Mouse (Mus musculus) ES-E14 (cell line): ENCODE measurements at regions not wholly inside any gene's neighbourhood (a gene's known extent, or its start where the extent isn't known, plus 50 kb on each side); places are given as distances from the start of the nearest gene placed in this dataset.

Experiments
- DNase-seq: peaks from one replicate; pipeline ENCODE4 v3.0.0-alpha.2; 2013; ENCODE audit warnings: low read depth, low spot score
- H3K27ac ChIP-seq: 2 replicates; pipeline ENCODE4 v1.5.1; 2012; ENCODE audit warnings: low read depth, mild to moderate bottlenecking, low read length, moderate library complexity, mixed read lengths; ENCODE audit not compliant: poor library complexity, insufficient read depth, severe bottlenecking
- H3K36me3 ChIP-seq: 2 replicates; pipeline ENCODE4 v1.6.1; 2012; ENCODE audit warnings: mild to moderate bottlenecking, low read length, moderate library complexity, mixed read lengths; ENCODE audit not compliant: control insufficient read depth, poor library complexity, insufficient read depth, severe bottlenecking
- H3K4me1 ChIP-seq, 2 experiments: fragments of 150-350 bp in 1 of 2; sonication (generic) in 1 of 2; 2 replicates each; pipeline ENCODE4 v1.6.1; 2012; ENCODE audit warnings: low read length in 2 of 2, mild to moderate bottlenecking in 1 of 2, mixed read lengths in 1 of 2; ENCODE audit not compliant: control insufficient read depth in 2 of 2, insufficient read depth in 2 of 2, poor library complexity in 1 of 2
- H3K4me3 ChIP-seq, 2 experiments: fragments of 150-350 bp in 1 of 2; sonication (generic) in 1 of 2; 2 replicates each; pipeline ENCODE4 v1.5.1; 2012; ENCODE audit warnings: low read length in 2 of 2, low read depth in 1 of 2, mild to moderate bottlenecking in 1 of 2, mixed read lengths in 1 of 2; ENCODE audit not compliant: insufficient read depth in 1 of 2, poor library complexity in 1 of 2, severe bottlenecking in 1 of 2
- H3K9ac ChIP-seq: 2 replicates; pipeline ENCODE4 v1.6.1; 2012; ENCODE audit warnings: low read depth, mild to moderate bottlenecking, low read length, mixed read lengths; ENCODE audit not compliant: poor library complexity, insufficient read depth, severe bottlenecking
- H3K9me3 ChIP-seq: fragments of 150-350 bp; sonication (generic); 2 replicates; pipeline ENCODE4 v1.6.1; 2012; ENCODE audit warnings: low read depth, mild to moderate bottlenecking, low read length; ENCODE audit not compliant: control insufficient read depth, insufficient read depth
- CHD2 ChIP-seq: IDR thresholded peaks from 2 replicates; pipeline ENCODE4 v1.6.1; 2014; ENCODE audit warnings: mild to moderate bottlenecking, low read depth, low read length, inconsistent platforms
- HCFC1 ChIP-seq: IDR thresholded peaks from 2 replicates; pipeline ENCODE4 v1.6.1; 2012; ENCODE audit warnings: low read length, inconsistent platforms, borderline replicate concordance; ENCODE audit not compliant: insufficient read depth
- MAFK ChIP-seq: IDR thresholded peaks from 2 replicates; pipeline ENCODE4 v1.6.1; 2014; ENCODE audit warnings: mild to moderate bottlenecking, low read depth, low read length, inconsistent platforms; ENCODE audit not compliant: insufficient read depth
- ZC3H11A ChIP-seq: IDR thresholded peaks from 2 replicates; pipeline ENCODE4 v1.6.1; 2012; ENCODE audit warnings: low read depth, mild to moderate bottlenecking, inconsistent platforms, low read length, borderline replicate concordance
- ZNF384 ChIP-seq: IDR thresholded peaks from 2 replicates; pipeline ENCODE4 v1.6.1; 2012; ENCODE audit warnings: low read depth, low read length, inconsistent platforms
- in situ Hi-C, 2 experiments: fragments of 600-800 bp; cut with MboI; formaldehyde crosslinking; loops; one replicate each; pipeline ENCODE4 v1.15.1; 2025; ENCODE audit warnings: low sequenced_read_pairs in 2 of 2, inconsistent platforms in 1 of 2; ENCODE audit not compliant: unreplicated experiment in 2 of 2

- Histone ChIP-seq H3K4me1 (no peaks in the 10 kb centered on the region), H3K36me3 (no peaks in the 10 kb centered on the region), H3K9me3 (no peaks in the 10 kb centered on the region), H3K27ac (no peak overlapping the region), H3K4me3 (no peak overlapping the region), H3K9ac (no peak overlapping the region)
- in situ Hi-C loops: loop anchor here in 1 of 2 experiments (25.0 kb wide), 1 partner anchor 563 kb away; no protein-coding TSS in a partner anchor
- TF ChIP-seq CHD2 (no peak), HCFC1 (no peak), ZNF384 (no peak)
- DNase-seq: no peak
These were observed 309.8 kb downstream of the Ankrd50 start for GRCm38 (mm10) chr3:38174735-38175280.

DNA sequence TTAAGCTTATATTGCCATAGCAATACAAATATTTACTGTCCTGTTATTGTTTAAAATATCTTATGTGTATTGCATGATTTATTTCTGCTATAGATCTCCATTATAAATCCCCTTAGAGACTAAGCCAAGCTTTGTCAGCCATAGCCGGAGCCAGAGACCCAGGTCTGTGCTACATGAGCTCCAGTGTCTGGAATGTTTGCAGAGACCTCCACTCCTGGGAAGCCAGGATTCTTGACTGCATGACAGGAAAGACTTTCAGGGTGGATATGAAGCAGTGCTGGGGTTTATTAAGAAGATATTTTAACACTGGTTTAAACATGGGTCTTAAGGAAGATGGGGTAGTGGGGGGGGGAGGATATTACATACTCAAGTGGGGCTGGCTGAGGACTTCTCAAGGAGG is 332.2 kb downstream of the Ankrd50 start:
- no peak overlapping the region for H3K4me3 ChIP-seq
- no peak overlapping the region for H3K27ac ChIP-seq
- no peaks in the 10 kb centered on the region for H3K9me3 ChIP-seq
- in situ Hi-C loops: no loop called here
- DNase-seq: no peak
- TF ChIP-seq HCFC1 (no peak), CHD2 (no peak), MAFK (no peak), ZNF384 (no peak), ZC3H11A (no peak)
- no peak overlapping the region for H3K9ac ChIP-seq
- H3K36me3 ChIP-seq: no peaks in the 10 kb centered on the region
- no peaks in the 10 kb centered on the region for H3K4me1 ChIP-seq

GRCm38 (mm10) chr3:38151821-38152220 is 332.8 kb downstream of the Ankrd50 start:
- in situ Hi-C loops: no loop called here

DNA sequence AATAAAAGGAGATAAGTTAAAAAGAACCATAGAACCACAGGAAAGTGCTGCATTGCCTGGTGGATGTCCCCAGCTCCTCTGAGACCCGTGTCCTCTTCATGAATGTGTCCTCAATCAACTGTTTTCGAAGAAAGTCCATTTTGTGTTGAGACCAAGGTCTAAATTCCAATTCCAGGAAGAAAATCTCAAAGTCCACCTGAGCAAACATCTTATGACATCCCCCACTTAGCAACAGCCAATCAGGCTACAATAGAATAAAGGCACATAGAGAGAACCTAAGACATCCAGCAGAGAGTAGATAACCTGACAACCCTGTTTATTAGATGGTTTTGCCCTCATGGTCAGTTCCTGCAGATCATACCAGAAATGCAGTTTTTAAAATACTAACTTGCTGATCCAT is 338.0 kb downstream of the Ankrd50 start:
- no peak for DNase-seq
- H3K9ac ChIP-seq: no peak overlapping the region
- TF ChIP-seq ZNF384 (no peak), MAFK (no peak), CHD2 (no peak), HCFC1 (no peak), ZC3H11A (no peak)
- no peaks in the 10 kb centered on the region for H3K4me1 ChIP-seq
- H3K9me3 ChIP-seq: no peaks in the 10 kb centered on the region
- H3K4me3 ChIP-seq: no peak overlapping the region
- in situ Hi-C loops: no loop called here
- H3K27ac ChIP-seq: no peak overlapping the region
- no peaks in the 10 kb centered on the region for H3K36me3 ChIP-seq

More at GRCm38 (mm10) chr3:38151821-38152220, 332.8 kb downstream of the Ankrd50 start:
- no peak overlapping the region for H3K27ac ChIP-seq
- H3K9me3 ChIP-seq: no peaks in the 10 kb centered on the region
- H3K4me1 ChIP-seq: no peaks in the 10 kb centered on the region
- H3K9ac ChIP-seq: no peak overlapping the region
- TF ChIP-seq ZC3H11A (no peak), MAFK (no peak), HCFC1 (no peak), CHD2 (no peak), ZNF384 (no peak)
- H3K4me3 ChIP-seq: no peak overlapping the region
- DNase-seq: no peak
- no peaks in the 10 kb centered on the region for H3K36me3 ChIP-seq

GRCm38 (mm10) chr3:38145444-38145843 is 339.2 kb downstream of the Ankrd50 start:
- no peaks in the 10 kb centered on the region for H3K9me3 ChIP-seq
- TF ChIP-seq ZC3H11A (no peak), HCFC1 (no peak), CHD2 (no peak), ZNF384 (no peak), MAFK (no peak)
- no peak for DNase-seq
- no peak overlapping the region for H3K9ac ChIP-seq
- H3K27ac ChIP-seq: no peak overlapping the region
- H3K4me3 ChIP-seq: no peak overlapping the region
- in situ Hi-C loops: no loop called here
- H3K4me1 ChIP-seq: no peaks in the 10 kb centered on the region
- no peaks in the 10 kb centered on the region for H3K36me3 ChIP-seq
